In the genomic region with DNA sequence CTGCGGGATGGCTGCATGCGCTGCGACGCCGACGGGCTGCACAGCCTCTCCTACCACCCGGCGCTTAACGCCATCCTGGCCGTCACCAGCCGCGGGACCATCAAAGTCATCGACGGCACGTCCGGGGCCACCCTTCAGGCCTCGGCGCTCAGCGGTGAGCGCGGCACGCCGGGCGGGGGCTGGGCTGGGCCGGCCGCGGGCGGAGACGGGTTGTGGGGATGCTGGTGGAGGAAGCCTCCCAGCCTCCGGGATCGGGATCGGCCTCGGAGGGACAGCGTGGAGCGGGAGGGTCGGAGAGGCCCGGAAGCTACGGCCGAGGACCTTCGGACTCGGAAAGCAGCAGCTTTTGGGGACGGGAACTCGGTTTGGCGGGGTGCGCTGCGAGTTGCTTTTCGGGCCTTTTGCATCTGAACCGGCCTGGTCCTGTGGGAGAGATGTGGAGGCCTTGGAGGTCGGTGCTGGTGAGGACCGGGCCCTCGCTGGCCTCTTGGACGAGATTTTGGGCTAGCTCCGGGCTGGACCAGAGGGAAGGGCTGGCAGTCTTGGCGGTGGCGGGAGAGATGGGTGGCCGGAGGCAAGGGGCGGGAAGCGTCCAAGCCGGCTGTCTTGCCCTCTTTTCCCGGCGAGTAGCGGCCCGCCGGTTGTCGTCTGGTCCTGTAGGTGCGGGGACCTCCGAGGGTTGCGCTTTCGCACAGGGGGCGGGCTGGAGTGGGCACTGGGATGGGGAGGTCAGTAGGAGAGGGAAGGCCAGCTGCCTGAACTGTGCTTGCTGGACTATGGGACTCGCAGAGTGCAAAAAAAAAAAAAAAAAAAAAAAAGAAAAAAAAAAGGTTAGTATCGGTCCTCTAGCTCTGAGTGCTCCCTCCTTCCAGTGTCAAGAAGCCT, we compare ENCODE assay signal across 8 mouse cellular contexts. TPM values are rescaled to one million over a fixed set of nuclear protein-coding genes. Genes with fewer than 3 reads are reported as not detected.
DNase-seq lines count a peak whose midpoint lies in the region; ATAC-seq and TF ChIP-seq lines count a peak whose summit lies in the region.

No protein-coding gene starts in this region.

- 0 out of 2 replicates have a peak, but pooled peaks have one; percentile 7 for TF ChIP-seq CTCF in kidney, postnatal 0 days (IDR thresholded peaks at IDR 0.05; ENCODE audit: low read depth)
- no peak for TF ChIP-seq CTCF in G1E (IDR thresholded peaks at IDR 0.05; ENCODE audit: low read depth, low read length)

- no peaks in the 10 kb centered on the region for H3K9me3 ChIP-seq in kidney, postnatal 0 days (replicated peaks; ENCODE audit: low read length)
- H3K9me3 ChIP-seq in G1E (replicated peaks): no peaks in the 10 kb centered on the region
- H3K9me3 ChIP-seq in embryonic facial prominence, embryonic 10.5 days: no peaks in the 10 kb centered on the region
- no peaks in the 10 kb centered on the region for H3K9me3 ChIP-seq in heart, embryonic 12.5 days (replicated peaks)
- no peaks in the 10 kb centered on the region for H3K9me3 ChIP-seq in midbrain, embryonic 16.5 days (replicated peaks; ENCODE audit: control insufficient read depth, low read length, poor library complexity, severe bottlenecking)

- peak; percentile 55 for ATAC-seq in kidney, postnatal 0 days (replicated peaks; ENCODE audit: low FRiP score, low read depth)
- ATAC-seq in G1E (ENCODE audit: extremely low read depth, insufficient number of reproducible peaks, low FRiP score, poor library complexity, severe bottlenecking): no peak
- peak; percentile 63 for ATAC-seq in heart, embryonic 12.5 days (ENCODE audit: insufficient number of reproducible peaks, low FRiP score)
- ATAC-seq in midbrain, embryonic 16.5 days: peak; percentile 70

- peak overlapping the region; percentile 72 for H3K4me3 ChIP-seq in kidney, postnatal 0 days (replicated peaks; ENCODE audit: low read depth, low read length)
- peak overlapping the region; percentile 96 for H3K4me3 ChIP-seq in G1E (ENCODE audit: low read depth, low read length)
- peak overlapping the region; percentile 98 for H3K4me3 ChIP-seq in embryonic facial prominence, embryonic 10.5 days
- H3K4me3 ChIP-seq in heart, embryonic 12.5 days: peak overlapping the region; percentile 84
- H3K4me3 ChIP-seq in midbrain, embryonic 16.5 days (ENCODE audit: low read depth, low read length): peak overlapping the region; percentile 69

- H3K27ac ChIP-seq in kidney, postnatal 0 days: peak overlapping the region; percentile 97
- peak overlapping the region; percentile 96 for H3K27ac ChIP-seq in embryonic facial prominence, embryonic 10.5 days (replicated peaks)
- peak overlapping the region; percentile 98 for H3K27ac ChIP-seq in heart, embryonic 12.5 days (ENCODE audit: poor library complexity, severe bottlenecking)
- peak overlapping the region; percentile 94 for H3K27ac ChIP-seq in midbrain, embryonic 16.5 days (ENCODE audit: low read length)

- under 1% methylated on average over 67 of the region's 72 CpGs for WGBS in kidney, postnatal 0 days
- under 1% methylated on average over 72 of the region's 72 CpGs for WGBS in embryonic facial prominence, embryonic 10.5 days
- WGBS in heart, embryonic 12.5 days: under 1% methylated on average over 71 of the region's 72 CpGs
- under 1% methylated on average over 68 of the region's 72 CpGs for whole genome bisulfite sequencing in midbrain, embryonic 16.5 days

- H3K27me3 ChIP-seq in kidney, postnatal 0 days (ENCODE audit: insufficient read depth, low read length): no peaks in the 10 kb centered on the region
- H3K27me3 ChIP-seq in G1E (ENCODE audit: insufficient read depth, low read length): no peaks in the 10 kb centered on the region
- no peaks in the 10 kb centered on the region for H3K27me3 ChIP-seq in embryonic facial prominence, embryonic 10.5 days (replicated peaks; ENCODE audit: low read depth, poor library complexity, severe bottlenecking)
- no peaks in the 10 kb centered on the region for H3K27me3 ChIP-seq in heart, embryonic 12.5 days (replicated peaks)
- no peaks in the 10 kb centered on the region for H3K27me3 ChIP-seq in midbrain, embryonic 16.5 days (ENCODE audit: control insufficient read depth, insufficient read depth, low read depth, low read length)

- peaks cover 10% of the 10 kb centered on the region for H3K4me1 ChIP-seq in kidney, postnatal 0 days (replicated peaks; ENCODE audit: insufficient read depth, low read length)
- peaks cover 27% of the 10 kb centered on the region for H3K4me1 ChIP-seq in G1E (ENCODE audit: insufficient read depth, low read depth, low read length)
- H3K4me1 ChIP-seq in embryonic facial prominence, embryonic 10.5 days: peaks cover 25% of the 10 kb centered on the region
- H3K4me1 ChIP-seq in heart, embryonic 12.5 days (replicated peaks): peaks cover 15% of the 10 kb centered on the region
- peaks cover 21% of the 10 kb centered on the region for H3K4me1 ChIP-seq in midbrain, embryonic 16.5 days (ENCODE audit: control insufficient read depth, insufficient read depth, low read length)

- DNase-seq in kidney, postnatal 0 days (ENCODE audit: low spot score): peak; percentile 49
- DNase-seq in kidney, adult 9 months: no peak
- DNase-seq in G1E (ENCODE audit: low spot score) (peak; percentile 30), liver (peak; percentile 76)
- no peak for DNase-seq in embryonic facial prominence, embryonic 10.5 days (ENCODE audit: low spot score)
- DNase-seq in layer of hippocampus, postnatal 10 days (ENCODE audit: low spot score in 2 of 2): no peak

- H3K4me2 ChIP-seq in kidney, postnatal 0 days (ENCODE audit: low read length): peak overlapping the region; percentile 60
- peak overlapping the region; percentile 79 for H3K4me2 ChIP-seq in heart, embryonic 12.5 days
- H3K4me2 ChIP-seq in midbrain, embryonic 16.5 days (ENCODE audit: low read length): peak overlapping the region; percentile 68

- peak overlapping the region; percentile 97 for H3K9ac ChIP-seq in kidney, postnatal 0 days (ENCODE audit: low read depth, low read length)
- H3K9ac ChIP-seq in heart, embryonic 12.5 days: peak overlapping the region; percentile 92
- peak overlapping the region; percentile 90 for H3K9ac ChIP-seq in midbrain, embryonic 16.5 days (ENCODE audit: low read depth, low read length)

- no peaks in the 10 kb centered on the region for H3K36me3 ChIP-seq in kidney, postnatal 0 days (ENCODE audit: insufficient read depth, low read length)
- peaks cover 8% of the 10 kb centered on the region for H3K36me3 ChIP-seq in G1E (replicated peaks)
- H3K36me3 ChIP-seq in embryonic facial prominence, embryonic 10.5 days (replicated peaks): no peaks in the 10 kb centered on the region; the same call in 1 of the 2 replicates
- no peaks in the 10 kb centered on the region for H3K36me3 ChIP-seq in heart, embryonic 12.5 days
- no peaks in the 10 kb centered on the region for H3K36me3 ChIP-seq in midbrain, embryonic 16.5 days (ENCODE audit: control insufficient read depth, insufficient read depth, low read length)

RNA-seq across cellular contexts. Expression of a gene that starts 0.8 kb away (rescaled TPM):
- 99.0 and 102 TPM in 2 replicates for polyA plus RNA-seq in kidney, postnatal 0 days (2015; fragmentation: Nextera tagmentation; extraction: Ambion mirVana)
- total RNA-seq in G1E (2014; fragmentation: Nextera tagmentation) (266 and 279 TPM in 2 replicates), G1E (2017) (133 and 151 TPM in 2 replicates)
- 25.0 and 33.4 TPM in 2 replicates for polyA plus RNA-seq in G1E (2012)
- 92.4 and 99.8 TPM in 2 replicates for polyA plus RNA-seq in embryonic facial prominence, embryonic 10.5 days (2016; fragmentation: Nextera tagmentation; extraction: Ambion mirVana)
- 76.3 and 83.3 TPM in 2 replicates for polyA plus RNA-seq in heart, embryonic 12.5 days (2016; fragmentation: Nextera tagmentation; extraction: Ambion mirVana)
- polyA plus RNA-seq in midbrain, embryonic 16.5 days (2015; fragmentation: Nextera tagmentation; extraction: Ambion mirVana): 85.9 and 91.5 TPM in 2 replicates
- 100 to 1,000 TPM; 138 to 143 TPM for total RNA-seq in layer of hippocampus, postnatal 10 days (2021)

RNA-seq across cellular contexts. Expression of a gene that starts 39.6 kb away (rescaled TPM):
- polyA plus RNA-seq in kidney, postnatal 0 days (2015; fragmentation: Nextera tagmentation; extraction: Ambion mirVana): 100 and 108 TPM in 2 replicates
- 40.2 and 40.5 TPM in 2 replicates for total RNA-seq in G1E (2014; fragmentation: Nextera tagmentation)
- 32.9 and 49.6 TPM in 2 replicates for total RNA-seq in G1E (2017)
- 9.7 and 17.1 TPM in 2 replicates for polyA plus RNA-seq in G1E (2012)
- 31.4 and 34.8 TPM in 2 replicates for polyA plus RNA-seq in embryonic facial prominence, embryonic 10.5 days (2016; fragmentation: Nextera tagmentation; extraction: Ambion mirVana)
- 63.2 and 64.7 TPM in 2 replicates for polyA plus RNA-seq in heart, embryonic 12.5 days (2016; fragmentation: Nextera tagmentation; extraction: Ambion mirVana)
- 45.8 and 53.0 TPM in 2 replicates for polyA plus RNA-seq in midbrain, embryonic 16.5 days (2015; fragmentation: Nextera tagmentation; extraction: Ambion mirVana)
- 10 to 100 TPM; 74.0 to 86.6 TPM for total RNA-seq in layer of hippocampus, postnatal 10 days (2021)

Comparison
In these comparisons a context has a peak if more than half of its experiments do, and no peak if none do; other contexts are left out.
1. DNase-seq: peak in kidney, postnatal 0 days (single experiment), G1E (single experiment) and liver (single experiment); none in kidney, adult 9 months (single experiment), embryonic facial prominence, embryonic 10.5 days (single experiment) and layer of hippocampus, postnatal 10 days (0 of 2).
2. Peak in every context shown above with its lines, with median percentiles within 50 percentile points of each other: H3K27ac ChIP-seq, H3K4me2 ChIP-seq, H3K4me3 ChIP-seq and H3K9ac ChIP-seq.